Mouse (Mus musculus) Muller cell, postnatal 12 days (primary cell): ENCODE data around the gene Mta3.

Experiments used
- DNase-seq: peaks from one replicate; pipeline ENCODE4 v3.0.0-alpha.2; 2015; ENCODE audit errors: inconsistent ontology term

The Mta3 gene

GRCm38 (mm10) chr17:83759547-83759946 is 53.6 kb downstream of the Mta3 start:
- no peak for DNase-seq

GRCm38 (mm10) chr17:83764538-83764937 is 58.6 kb downstream of the Mta3 start:
- DNase-seq, result no peak

GRCm38 (mm10) chr17:83767064-83767463 is 61.1 kb downstream of the Mta3 start:
- DNase-seq, result no peak

GRCm38 (mm10) chr17:83768309-83768708 is 62.3 kb downstream of the Mta3 start:
- no peak for DNase-seq

GRCm38 (mm10) chr17:83770371-83770770 is 64.4 kb downstream of the Mta3 start:
- DNase-seq, result no peak

GRCm38 (mm10) chr17:83770931-83771330 is 65.0 kb downstream of the Mta3 start:
- no peak for DNase-seq

- DNase-seq, result no peak
Measured at GRCm38 (mm10) chr17:83772110-83772509, 66.1 kb downstream of the Mta3 start.

- no peak for DNase-seq
Measured at GRCm38 (mm10) chr17:83772711-83773110, 66.7 kb downstream of the Mta3 start.

- no peak for DNase-seq
Measured at GRCm38 (mm10) chr17:83776965-83777364, 71.0 kb downstream of the Mta3 start.

- DNase-seq, result no peak
Measured at GRCm38 (mm10) chr17:83777462-83778051, 71.6 kb downstream of the Mta3 start.

- DNase-seq, result no peak
Measured at GRCm38 (mm10) chr17:83780228-83780627, 74.3 kb downstream of the Mta3 start.

GRCm38 (mm10) chr17:83782740-83783139 is 76.8 kb downstream of the Mta3 start:
- DNase-seq, result no peak

- no peak for DNase-seq
Measured at GRCm38 (mm10) chr17:83786418-83786817, 80.5 kb downstream of the Mta3 start.

- DNase-seq, result no peak
Measured at GRCm38 (mm10) chr17:83790158-83790557, 84.2 kb downstream of the Mta3 start.

GRCm38 (mm10) chr17:83792388-83792787 is 86.4 kb downstream of the Mta3 start:
- no peak for DNase-seq

GRCm38 (mm10) chr17:83795121-83795520 is 89.2 kb downstream of the Mta3 start:
- DNase-seq, result no peak

GRCm38 (mm10) chr17:83799506-83800050 is 93.6 kb downstream of the Mta3 start:
- DNase-seq, result no peak

GRCm38 (mm10) chr17:83803987-83804386 is 98.0 kb downstream of the Mta3 start:
- DNase-seq, result no peak

- DNase-seq, result no peak
Measured at GRCm38 (mm10) chr17:83805078-83805477, 99.1 kb downstream of the Mta3 start.

GRCm38 (mm10) chr17:83807345-83807744 is 101.4 kb downstream of the Mta3 start:
- no peak for DNase-seq

GRCm38 (mm10) chr17:83807778-83808398 is 101.9 kb downstream of the Mta3 start:
- DNase-seq, result peak; percentile 28

GRCm38 (mm10) chr17:83808476-83809098 is 102.6 kb downstream of the Mta3 start:
- no peak for DNase-seq
